Mouse (Mus musculus): Measurements from ENCODE around the gene Nanos3.

DNA sequence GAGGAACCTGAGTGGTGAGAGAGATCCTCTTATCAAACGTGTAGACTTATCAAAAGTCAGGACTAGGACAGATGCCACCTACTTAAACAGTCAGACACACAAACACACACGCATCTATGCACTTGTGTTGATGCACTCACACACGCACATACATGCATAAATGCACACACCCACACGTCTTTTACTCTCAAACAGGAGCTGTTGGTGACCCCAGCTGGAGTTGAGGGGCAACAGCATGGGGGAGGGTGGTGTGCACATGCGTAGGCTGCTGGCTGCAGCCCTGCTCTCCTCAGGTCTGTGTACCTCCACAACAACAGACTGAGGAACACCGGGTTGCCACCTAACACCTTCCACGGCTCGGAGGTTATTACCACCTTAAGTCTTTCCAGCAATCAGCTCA is 56.7 kb downstream of the Nanos3 start:
- peak; percentile 6; the same call in 1 of the 2 replicates for TF ChIP-seq CTCF (IDR thresholded peaks at IDR 0.05; ENCODE audit: insufficient read depth, low read length)
- TF ChIP-seq POLR2A (IDR thresholded peaks at IDR 0.05; ENCODE audit: borderline replicate concordance, extremely low read depth, low read depth, low read length): no peak

Measured in lung, adult 2 months (tissue).